Mouse (Mus musculus) kidney, adult 8-10 months (tissue): ENCODE measurements around the gene Tfdp1.

Experiments
- DNase-seq, 2 experiments: peaks; one replicate each; pipeline ENCODE4 v3.0.0; 2022

Gene Tfdp1

DNA sequence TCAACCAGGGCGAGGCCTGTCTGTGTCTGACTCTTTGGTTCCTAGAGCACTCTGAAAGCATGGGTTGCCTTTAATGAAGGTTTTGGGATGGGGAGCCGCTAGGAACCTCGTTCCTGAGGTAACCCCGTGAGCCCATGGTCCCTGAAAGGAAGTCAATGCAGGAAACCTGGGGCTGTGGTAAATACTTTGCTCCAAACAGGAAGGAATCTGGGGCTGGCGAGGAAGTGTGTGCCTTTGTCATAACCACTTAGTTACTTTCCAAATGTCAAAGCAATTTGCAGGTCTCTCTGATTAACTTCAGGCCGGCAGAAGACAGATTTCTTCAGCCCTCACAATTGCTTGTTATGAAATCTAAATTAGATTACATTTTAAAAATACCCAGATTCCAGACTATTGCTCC lies 88.8 kb downstream of the Tfdp1 start:
- DNase-seq = peak; percentile 12 to 16
